Mouse (Mus musculus) liver, embryonic 14.5 days (tissue): Measurements from ENCODE around the gene Gm1043. TPM values are rescaled to one million over a fixed set of nuclear protein-coding genes. Genes with fewer than 3 reads are reported as not detected.

Source experiments
- ATAC-seq: fragments of 200-750 bp; cut with Nextera tagmentation; 2 replicates; pipeline ENCODE4 v1.8.0; 2017; ENCODE audit warnings: moderate number of reproducible peaks, mild to moderate bottlenecking, moderate library complexity; ENCODE audit not compliant: insufficient read depth
- DNase-seq, 3 experiments: peaks; one replicate each; pipeline ENCODE4 v3.0.0-alpha.2; 2012 to 2013; ENCODE audit warnings: low read depth in 3 of 3, low spot score in 3 of 3
- H3K27ac ChIP-seq: fragments of 300-500 bp; sonication (generic); 2 replicates; pipeline ENCODE4 v1.5.1; 2014; ENCODE audit warnings: moderate library complexity, mild to moderate bottlenecking, control low read depth, inconsistent platforms
- H3K27me3 ChIP-seq: fragments of 300-500 bp; sonication (generic); 2 replicates; pipeline ENCODE4 v1.6.1; 2014; ENCODE audit warnings: mild to moderate bottlenecking, low read length, moderate library complexity; ENCODE audit not compliant: control insufficient read depth, insufficient read depth
- H3K36me3 ChIP-seq: fragments of 300-500 bp; sonication (generic); replicated peaks from 2 replicates; pipeline ENCODE4 v1.6.1; 2014; ENCODE audit warnings: low read depth; ENCODE audit not compliant: control insufficient read depth, insufficient read depth
- H3K4me1 ChIP-seq, 2 experiments: fragments of 200-500 bp in 1 of 2; fragments of 300-500 bp in 1 of 2; sonication (generic) in 1 of 2; replicated peaks; 2 replicates each; pipeline ENCODE4 v1.6.1; 2012 to 2014; ENCODE audit warnings: antibody characterized with exemption in 1 of 2, inconsistent platforms in 1 of 2, low read length in 1 of 2; ENCODE audit not compliant: control insufficient read depth in 2 of 2, insufficient read depth in 2 of 2
- H3K4me2 ChIP-seq: fragments of 300-500 bp; sonication (generic); 2 replicates; pipeline ENCODE4 v1.6.1; 2014; ENCODE audit warnings: low read depth, mild to moderate bottlenecking, control low read depth, moderate library complexity
- H3K4me3 ChIP-seq, 2 experiments: fragments of 200-500 bp in 1 of 2; fragments of 300-500 bp in 1 of 2; sonication (generic) in 1 of 2; 2 replicates each; pipeline ENCODE4 v1.5.1; 2012 to 2014; ENCODE audit warnings: low read depth in 2 of 2, low read length in 2 of 2, mild to moderate bottlenecking in 2 of 2, control low read depth in 1 of 2, inconsistent platforms in 1 of 2, moderate library complexity in 1 of 2; ENCODE audit not compliant: insufficient read depth in 1 of 2
- H3K9ac ChIP-seq: fragments of 300-500 bp; sonication (generic); replicated peaks from 2 replicates; pipeline ENCODE4 v1.6.1; 2014; ENCODE audit warnings: mild to moderate bottlenecking, control low read depth, moderate library complexity
- H3K9me3 ChIP-seq: fragments of 300-500 bp; sonication (generic); 2 replicates; pipeline ENCODE4 v1.6.1; 2016; ENCODE audit warnings: low read length, mixed read lengths; ENCODE audit not compliant: control insufficient read depth
- CTCF ChIP-seq: IDR thresholded peaks from 2 replicates; pipeline ENCODE4 v1.5.1; 2016; ENCODE audit warnings: antibody characterized with exemption, low read depth, control low read depth
- EP300 ChIP-seq: IDR thresholded peaks from 2 replicates; pipeline ENCODE4 v1.6.1; 2016; ENCODE audit warnings: antibody characterized with exemption, low read depth
- WGBS: fragments of 180-500 bp; shearing (Covaris S2); extraction: QIAGEN DNeasy Blood & Tissue Kit; methylation state at CpG from one replicate; pipeline ENCODE4 v1.1.7; 2014; ENCODE audit not compliant: insufficient replicate concordance; 5-methylcytosine and 5-hydroxymethylcytosine counted together
- polyA plus RNA-seq, 2 experiments: library from polyadenylated mRNA; depleted of rRNA in 1 of 2; stranded (reverse) in 1 of 2; unstranded in 1 of 2; fragments of >200 nt; fragmentation: Nextera tagmentation in 1 of 2; extraction: Ambion mirVana in 1 of 2; gene quantifications; 2 replicates each; pipeline versions ENCODE4 v1.2.1 to v1.2.3; 2012 to 2014

Gm1043 gene
- polyA plus RNA-seq, 2 experiments, result not detected

DNA sequence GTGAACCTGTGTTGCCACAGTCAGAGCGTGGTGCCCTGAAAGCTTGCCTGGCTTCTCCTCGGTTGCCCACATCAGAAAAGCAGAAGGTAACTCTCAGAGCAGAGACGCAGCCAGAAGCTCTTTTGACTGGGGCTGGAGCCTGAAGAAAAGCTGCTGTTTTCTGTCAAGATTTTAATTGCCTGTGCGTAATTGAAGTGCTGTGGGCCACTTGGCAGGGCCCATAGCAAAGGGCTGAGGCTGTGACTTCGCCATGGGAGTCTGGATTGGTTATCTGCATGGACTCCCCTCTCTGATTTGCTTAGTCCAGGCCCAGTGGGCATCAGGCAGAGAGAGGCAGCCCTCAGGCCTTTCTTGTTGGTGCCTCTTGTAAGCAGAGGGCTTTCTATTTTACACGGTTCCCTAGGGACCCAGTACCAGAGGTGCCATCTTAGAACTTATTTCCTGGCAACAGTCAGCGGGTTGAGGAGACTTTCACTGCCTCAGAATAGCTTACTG is 36.1 kb downstream of the Gm1043 start:
- DNase-seq (no peak), ATAC-seq (no peak)
- H3K36me3 ChIP-seq, result no peaks in the 10 kb centered on the region
- WGBS, result 52% methylated on average over 7 of the region's 7 CpGs
- H3K4me2 ChIP-seq, result no peak overlapping the region
- no peaks in the 10 kb centered on the region for H3K4me1 ChIP-seq
- H3K9ac ChIP-seq, result no peak overlapping the region
- H3K4me3 ChIP-seq, result no peak overlapping the region
- no peak overlapping the region for H3K27ac ChIP-seq
- TF ChIP-seq EP300 (no peak), CTCF (no peak)
- no peaks in the 10 kb centered on the region for H3K27me3 ChIP-seq
- no peaks in the 10 kb centered on the region for H3K9me3 ChIP-seq

DNA sequence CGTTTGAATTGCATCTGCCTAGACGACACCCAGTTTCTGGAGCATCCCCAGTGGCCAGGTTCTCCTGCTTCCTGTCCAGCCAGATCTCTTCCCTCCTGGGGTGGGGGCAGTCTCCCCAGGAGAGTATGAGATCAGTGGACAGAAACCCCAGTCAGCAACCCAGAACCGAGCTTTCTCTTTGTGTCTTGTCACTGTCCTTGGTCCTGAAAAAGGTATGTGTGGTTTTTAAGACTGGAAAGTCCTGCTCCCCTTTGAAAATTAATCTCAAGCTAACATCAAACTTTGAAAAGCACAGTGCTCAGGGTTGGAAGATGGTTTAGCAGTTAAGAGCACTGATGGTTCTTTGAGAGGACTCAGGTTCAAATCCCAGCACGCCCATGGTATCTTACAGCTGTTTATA is 46.7 kb downstream of the Gm1043 start:
- H3K9ac ChIP-seq, result no peak overlapping the region
- no peak overlapping the region for H3K27ac ChIP-seq
- H3K9me3 ChIP-seq, result no peaks in the 10 kb centered on the region
- H3K36me3 ChIP-seq, result no peaks in the 10 kb centered on the region
- H3K27me3 ChIP-seq, result no peaks in the 10 kb centered on the region
- ATAC-seq (no peak), DNase-seq (no peak)
- no peaks in the 10 kb centered on the region for H3K4me1 ChIP-seq
- no peak for TF ChIP-seq EP300
- H3K4me2 ChIP-seq, result no peak overlapping the region
- H3K4me3 ChIP-seq, result no peak overlapping the region
- WGBS, result 44% methylated on average over 4 of the region's 4 CpGs

DNA sequence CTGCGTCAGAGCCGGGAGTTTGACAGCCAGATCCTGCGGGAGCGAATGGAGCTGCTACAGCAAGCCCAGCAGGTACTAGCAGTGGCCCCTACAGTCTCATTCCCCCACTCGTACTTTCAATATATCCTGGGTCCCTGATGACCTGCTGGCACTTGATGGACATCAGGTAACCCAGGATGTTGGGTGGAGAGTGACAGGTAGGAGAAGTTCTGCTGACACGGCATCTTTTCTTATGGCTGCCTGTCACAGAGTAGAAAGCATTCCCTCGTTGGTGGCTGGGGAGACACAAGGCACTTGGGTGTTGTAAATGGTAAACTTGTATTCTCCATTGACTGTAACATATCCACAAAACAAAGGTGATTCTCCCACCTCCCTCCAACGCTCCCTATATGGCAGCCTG is 56.6 kb downstream of the Gm1043 start:
- Histone ChIP-seq H3K4me1 (no peaks in the 10 kb centered on the region), H3K4me2 (no peak overlapping the region), H3K4me3 (no peak overlapping the region), H3K9me3 (no peaks in the 10 kb centered on the region), H3K27ac (no peak overlapping the region), H3K9ac (no peak overlapping the region), H3K27me3 (no peaks in the 10 kb centered on the region), H3K36me3 (no peaks in the 10 kb centered on the region)
- WGBS, result 52% methylated on average over 8 of the region's 8 CpGs
- ATAC-seq, result no peak
- TF ChIP-seq CTCF (no peak), EP300 (no peak)
- DNase-seq, result no peak

- peak; percentile 87 for TF ChIP-seq CTCF
- TF ChIP-seq EP300, result no peak
- no peak for ATAC-seq
- H3K9ac ChIP-seq, result no peak overlapping the region
- DNase-seq, result no peak
- WGBS, result 12% methylated on average over 4 of the region's 4 CpGs
- no peaks in the 10 kb centered on the region for H3K9me3 ChIP-seq
- H3K36me3 ChIP-seq, result no peaks in the 10 kb centered on the region
- no peak overlapping the region for H3K27ac ChIP-seq
- H3K27me3 ChIP-seq, result no peaks in the 10 kb centered on the region
- no peak overlapping the region for H3K4me3 ChIP-seq
- H3K4me2 ChIP-seq, result no peak overlapping the region
- H3K4me1 ChIP-seq, result no peaks in the 10 kb centered on the region
Measured at GRCm38 (mm10) chr5:37147536-37147935, 62.4 kb downstream of the Gm1043 start.

DNA sequence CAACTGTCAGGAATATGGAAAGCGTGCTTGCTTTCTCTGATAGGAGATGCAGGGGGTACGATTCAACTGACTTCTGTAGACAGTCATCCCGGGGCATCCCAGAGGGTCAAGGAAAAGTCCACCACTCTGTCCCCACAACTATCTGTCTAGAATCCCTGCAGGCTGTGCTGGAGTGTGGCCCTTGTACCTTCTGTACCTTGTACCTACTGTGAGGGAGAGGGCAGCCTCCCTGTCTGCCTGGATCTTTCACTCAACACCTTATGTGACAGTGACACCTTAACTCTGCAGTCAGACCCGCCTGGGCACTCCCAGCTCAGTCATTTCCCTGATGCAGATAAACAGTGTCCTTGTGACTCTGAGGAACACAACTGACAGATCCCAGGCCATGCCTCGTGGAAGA is 65.5 kb downstream of the Gm1043 start:
- WGBS, result 36% methylated on average over 5 of the region's 5 CpGs
- Histone ChIP-seq H3K4me2 (no peak overlapping the region), H3K4me1 (no peaks in the 10 kb centered on the region), H3K36me3 (no peaks in the 10 kb centered on the region), H3K9me3 (no peaks in the 10 kb centered on the region), H3K27me3 (no peaks in the 10 kb centered on the region), H3K27ac (no peak overlapping the region), H3K4me3 (no peak overlapping the region), H3K9ac (no peak overlapping the region)
- no peak for TF ChIP-seq CTCF
- TF ChIP-seq EP300, result no peak
- ATAC-seq (no peak), DNase-seq (no peak)
